Mouse (Mus musculus): ENCODE results near the gene Cntfr.
"Not testable (repeated sequence)": the region's sequence is repeated elsewhere in the genome, so short reads cannot be mapped to it uniquely, and the experiment has no call there.

Cntfr gene

DNA sequence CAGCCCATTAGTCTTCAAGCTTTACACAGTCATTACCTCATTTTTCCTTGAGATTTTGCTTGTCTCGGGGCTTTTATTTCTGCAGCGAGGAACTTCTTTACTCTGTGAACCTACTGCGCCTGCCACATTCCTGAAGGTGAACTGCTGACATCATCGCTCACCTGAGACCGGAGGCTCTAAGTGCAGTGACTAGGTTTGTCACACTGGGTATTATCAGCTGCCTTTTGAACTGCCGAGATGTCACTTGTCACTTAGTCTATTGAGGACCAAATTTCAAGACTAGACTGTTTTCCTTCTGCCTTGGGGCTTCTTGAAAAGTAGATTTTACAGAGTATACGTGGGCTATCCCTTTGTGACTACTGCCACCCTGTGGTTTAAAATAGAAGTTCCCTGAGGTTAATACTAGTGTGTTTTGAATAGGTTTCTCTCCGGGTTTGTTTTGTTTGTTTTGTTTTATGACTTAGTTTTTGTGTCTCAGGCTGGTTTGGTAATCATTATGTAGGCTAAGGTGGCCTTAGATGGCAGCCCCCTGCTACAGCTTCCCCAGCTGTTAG, 11.4 kb upstream of the Cntfr start:
- no peak for DNase-seq

DNA sequence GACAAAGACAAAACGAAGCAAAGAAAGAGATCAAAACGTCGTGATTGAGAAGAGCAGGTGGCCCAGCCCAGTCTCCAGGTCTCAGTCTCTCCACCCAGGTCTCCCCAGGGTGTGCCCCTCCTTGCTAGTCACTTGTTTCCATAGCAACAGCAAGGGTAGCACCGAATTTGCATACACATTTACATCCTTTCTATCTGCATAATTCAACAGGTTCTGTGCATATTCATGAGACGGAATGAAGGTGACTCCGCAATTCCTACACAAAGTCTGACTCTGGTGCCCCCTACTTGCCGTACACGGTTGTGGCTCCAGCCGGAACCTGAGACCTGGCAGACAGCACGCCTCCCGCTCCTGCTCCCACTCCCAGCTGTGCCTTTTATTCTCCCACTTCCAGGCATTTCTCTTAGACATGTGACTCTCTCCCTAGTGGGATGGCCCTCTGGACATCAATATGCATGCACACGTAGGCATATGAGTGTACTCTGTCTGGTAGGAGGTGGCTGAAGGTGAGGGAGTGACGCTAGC, 10.2 kb upstream of the Cntfr start:
- DNase-seq: peak; percentile 57

DNA sequence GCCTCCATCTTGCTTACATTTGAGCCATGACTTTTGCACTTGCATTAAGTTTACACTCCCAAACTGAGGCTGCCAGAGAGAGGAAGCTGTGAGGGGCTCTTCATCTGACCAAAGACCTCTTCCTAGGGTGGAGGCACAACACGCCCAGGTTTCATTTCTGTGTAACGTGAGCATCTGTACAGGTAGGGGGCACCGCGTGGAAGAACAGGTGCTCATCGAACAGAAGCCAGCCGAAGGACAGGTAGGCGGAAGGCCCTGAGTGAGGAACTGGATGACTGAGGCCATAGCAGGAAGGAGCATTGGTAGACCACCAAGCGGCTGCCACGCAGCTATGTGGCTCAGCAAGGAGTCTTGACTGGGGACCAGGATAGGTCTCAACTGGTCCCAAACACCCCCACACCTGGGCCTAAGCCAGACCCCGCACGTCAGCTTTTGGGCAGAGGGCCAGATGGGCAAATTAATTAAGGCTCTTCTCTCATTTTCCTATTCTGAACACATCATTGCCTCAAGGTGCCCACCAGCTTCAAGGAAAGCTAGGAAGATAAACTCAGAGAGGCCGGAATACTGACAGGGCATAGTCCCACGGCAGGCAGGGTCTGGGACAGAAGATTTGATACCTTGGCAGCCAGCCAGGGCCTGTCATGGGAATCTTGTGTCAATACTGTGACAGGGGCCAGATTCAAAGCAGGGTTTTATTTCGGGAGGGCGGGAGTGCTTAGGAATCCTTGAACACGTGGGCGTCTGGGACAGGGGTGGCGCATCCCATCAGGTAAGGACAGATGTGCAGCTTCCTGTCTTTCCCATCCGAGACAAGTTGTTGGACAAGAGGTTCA, 9.2 kb upstream of the Cntfr start:
- DNase-seq: no peak

DNA sequence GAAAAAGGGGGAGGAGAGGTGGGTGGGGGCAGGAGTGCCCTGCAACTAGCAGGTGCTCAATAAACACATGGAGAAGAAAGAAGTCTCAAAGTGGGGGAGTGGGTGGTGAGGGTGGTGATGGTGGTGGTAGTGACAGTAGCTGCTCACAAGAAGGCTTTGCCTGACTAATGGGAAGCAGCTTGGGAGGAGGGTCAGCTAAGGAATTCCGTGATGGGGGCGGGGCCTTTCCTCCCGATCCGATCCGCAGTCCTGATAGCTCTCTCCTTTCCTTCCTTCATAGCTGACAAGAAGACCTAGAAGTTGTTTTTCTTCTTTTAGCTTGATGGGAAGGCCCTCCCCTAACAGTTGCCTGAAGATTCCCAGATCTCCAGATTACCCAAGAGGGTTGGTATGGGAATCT, 7.8 kb upstream of the Cntfr start:
- no peak for DNase-seq

DNA sequence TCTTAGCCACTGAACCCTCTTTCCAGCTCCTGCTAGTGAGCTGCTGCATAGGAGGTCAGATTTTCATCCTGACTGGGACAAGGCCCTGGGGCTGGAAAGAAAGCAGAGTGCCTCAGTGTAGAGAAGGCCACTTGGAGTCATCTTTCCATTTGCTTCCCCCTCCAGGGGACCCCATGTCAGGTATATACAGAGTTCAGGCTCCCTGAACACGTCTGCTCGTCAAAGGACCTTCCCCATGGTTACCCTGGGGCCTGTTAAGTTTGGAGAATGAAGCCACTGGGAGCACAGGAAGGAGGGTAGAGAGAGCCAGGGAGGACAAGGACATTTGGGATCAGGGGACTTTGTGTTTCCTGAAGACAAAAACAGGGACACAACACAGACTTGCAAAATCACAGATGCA, 5.3 kb upstream of the Cntfr start:
- not testable (repeated sequence) for DNase-seq

DNA sequence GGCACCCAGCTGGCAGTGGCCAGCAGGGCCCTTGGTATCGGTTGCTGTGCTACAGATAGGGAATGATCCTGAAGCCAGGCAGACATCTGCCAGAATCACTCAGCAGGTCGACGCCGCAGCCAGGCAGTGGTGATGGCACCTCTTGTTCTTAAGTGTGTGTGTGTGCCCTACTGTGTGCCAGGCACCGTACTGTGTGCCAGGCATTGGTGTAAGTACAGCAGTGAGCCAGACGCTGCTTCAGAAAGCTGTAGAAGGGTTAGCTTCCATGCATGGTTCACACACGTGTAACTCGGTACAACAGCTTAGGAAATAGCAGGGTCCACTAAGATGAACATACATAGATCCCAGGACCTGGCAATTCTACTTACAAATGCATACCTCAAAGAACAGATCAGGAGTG, 3.3 kb upstream of the Cntfr start:
- DNase-seq: not testable (repeated sequence)

DNA sequence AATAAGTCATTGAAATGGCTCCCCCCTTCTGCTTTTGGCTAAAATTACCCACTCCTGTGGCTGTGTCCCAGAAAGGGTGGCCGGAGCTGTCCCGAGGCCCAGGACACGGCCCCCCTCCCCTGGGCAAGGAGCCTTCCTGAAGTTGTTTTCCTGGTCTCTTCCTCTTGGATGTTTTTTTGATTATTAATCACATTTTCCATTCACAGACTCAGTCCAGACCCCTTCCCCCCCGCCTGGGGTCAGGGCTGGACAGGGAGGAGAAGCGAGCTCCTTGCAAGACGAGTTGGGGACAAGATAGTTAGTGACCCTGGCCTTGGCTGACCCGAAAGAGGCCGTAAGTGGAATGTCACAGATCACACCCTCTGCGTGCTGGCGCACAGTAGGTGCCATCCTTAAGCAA, 2.9 kb upstream of the Cntfr start, which contains the start of gene Il11ra1:
Gene Il11ra1, plus strand, starts transcription at position 207 of the 400 bp plus-strand sequence.
- DNase-seq: not testable (repeated sequence)

DNA sequence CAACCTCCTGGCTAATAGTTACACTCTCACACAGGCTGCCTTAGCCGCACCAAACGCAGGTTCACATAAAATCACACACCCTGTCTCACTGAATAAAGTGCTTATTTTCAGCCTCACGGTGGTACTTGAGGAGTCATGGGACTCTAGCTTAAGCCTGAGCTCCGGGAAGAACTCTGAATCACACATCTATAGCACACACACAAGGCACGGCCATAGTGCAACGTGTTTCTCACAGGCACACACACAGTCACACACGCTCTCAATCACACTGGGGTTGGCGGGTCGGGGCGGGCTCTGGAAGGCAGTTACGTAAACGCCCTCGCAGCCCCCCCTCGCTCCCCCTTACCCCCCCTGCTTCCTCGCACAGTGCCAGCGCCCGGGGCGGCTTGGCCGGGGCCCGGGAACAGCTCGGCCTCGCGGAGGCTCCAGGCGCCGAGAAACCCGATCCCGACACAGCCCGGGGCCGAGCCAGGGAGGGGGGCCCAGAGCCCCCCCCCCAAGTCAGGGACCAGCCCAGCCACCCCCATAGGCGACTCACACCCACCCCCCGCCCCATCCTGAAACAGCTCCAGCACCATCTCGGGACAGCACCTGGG, 1.6 kb upstream of the Cntfr start:
- DNase-seq: not testable (repeated sequence)

DNA sequence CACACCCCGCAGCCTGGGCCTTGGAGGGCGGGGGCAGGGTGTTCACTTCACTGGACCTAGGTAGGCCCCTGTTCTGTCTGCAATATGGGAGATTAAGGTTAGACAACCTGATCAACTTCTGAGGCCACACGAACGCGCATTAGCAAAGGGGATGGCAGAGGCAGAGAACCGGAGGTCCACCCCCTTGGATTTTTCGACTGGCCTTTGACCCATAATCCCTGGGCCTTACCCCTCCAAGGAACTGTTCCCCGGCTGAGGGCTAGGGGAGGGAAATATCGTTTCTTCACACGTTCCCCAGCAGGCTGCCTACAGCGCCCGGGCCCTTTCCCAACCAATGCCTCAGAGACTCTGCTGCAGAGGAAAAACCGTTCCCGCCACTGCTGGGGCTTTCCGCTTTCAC, 437 bp downstream of the Cntfr start:
- not testable (repeated sequence) for DNase-seq

DNA sequence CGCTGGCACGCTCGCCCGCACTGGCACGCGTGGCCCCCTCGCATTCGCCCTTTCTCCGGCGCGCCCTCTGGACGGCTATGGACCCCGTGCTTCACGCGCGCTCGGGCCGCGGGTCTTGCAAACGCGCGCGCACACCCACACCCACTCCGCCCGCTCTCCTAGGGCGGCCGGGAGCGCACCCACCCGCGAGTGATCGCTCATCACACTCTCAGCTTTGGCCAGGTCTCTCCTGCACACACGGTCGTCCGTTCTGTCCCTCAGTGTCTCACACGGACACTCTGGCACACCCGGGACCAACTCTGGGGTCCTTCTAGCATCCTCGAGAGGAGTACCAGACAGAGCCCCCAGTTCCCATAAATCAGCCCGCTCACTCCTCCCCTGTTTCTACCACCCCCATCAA, 1.1 kb downstream of the Cntfr start:
- not testable (repeated sequence) for DNase-seq

DNA sequence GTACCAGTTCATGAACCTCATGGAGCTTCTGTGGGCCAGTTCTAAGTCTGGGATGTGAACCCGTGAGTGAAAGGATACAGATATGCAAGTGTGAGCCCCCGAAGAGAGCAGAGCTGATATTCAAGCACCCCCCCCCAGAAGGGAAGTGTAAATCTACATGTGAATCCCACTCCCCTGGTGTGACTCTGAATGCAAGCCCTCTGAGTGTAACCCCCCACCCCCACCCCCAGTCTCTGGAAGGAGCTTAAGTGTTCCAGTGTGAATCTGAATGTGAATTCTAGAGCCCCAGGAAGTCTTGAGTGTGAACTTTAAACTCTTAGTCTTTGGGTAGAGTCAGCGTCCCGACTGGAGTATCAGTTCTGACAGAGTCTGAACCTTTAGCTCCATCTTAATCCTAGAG, 3.4 kb downstream of the Cntfr start:
- DNase-seq: not testable (repeated sequence)

DNA sequence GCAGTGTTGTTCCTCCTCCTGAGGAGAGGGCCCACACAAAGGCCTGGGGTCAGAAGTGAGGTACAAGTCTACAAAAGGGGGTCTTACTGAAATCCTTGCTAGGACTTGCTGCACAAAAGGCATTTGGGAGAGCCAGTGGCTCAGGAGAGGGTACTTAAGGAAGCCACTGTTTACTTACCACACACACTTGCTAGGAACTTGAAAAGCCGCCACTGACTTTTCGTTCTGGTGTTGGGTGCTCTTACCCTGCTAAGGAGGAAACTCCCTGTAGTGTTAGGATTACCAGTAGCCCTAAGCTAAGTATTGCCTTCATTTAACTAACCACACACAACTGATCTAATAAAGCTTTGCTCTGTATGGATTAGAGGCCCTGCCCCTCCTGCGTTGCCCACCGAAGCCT, 6.9 kb downstream of the Cntfr start:
- DNase-seq: not testable (repeated sequence)

DNA sequence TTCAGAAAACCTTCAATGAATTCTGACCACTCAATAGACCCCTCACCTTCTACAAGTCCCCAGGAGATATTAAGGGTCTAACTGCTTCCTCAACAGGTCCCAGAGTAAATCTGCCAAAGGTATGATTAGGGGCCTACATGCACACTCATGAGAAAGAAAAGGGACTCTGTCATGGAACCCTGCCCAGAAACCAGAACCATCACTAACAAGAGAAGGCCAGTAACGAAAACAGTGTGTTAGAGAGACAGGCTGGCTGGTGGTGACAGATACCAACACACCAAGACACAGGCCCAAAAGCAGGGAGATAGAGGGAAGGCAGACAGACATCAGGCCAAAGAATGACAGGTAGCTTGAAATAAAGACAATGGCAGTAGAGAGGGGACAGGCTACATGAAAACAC, 8.3 kb downstream of the Cntfr start:
- DNase-seq: not testable (repeated sequence)

DNA sequence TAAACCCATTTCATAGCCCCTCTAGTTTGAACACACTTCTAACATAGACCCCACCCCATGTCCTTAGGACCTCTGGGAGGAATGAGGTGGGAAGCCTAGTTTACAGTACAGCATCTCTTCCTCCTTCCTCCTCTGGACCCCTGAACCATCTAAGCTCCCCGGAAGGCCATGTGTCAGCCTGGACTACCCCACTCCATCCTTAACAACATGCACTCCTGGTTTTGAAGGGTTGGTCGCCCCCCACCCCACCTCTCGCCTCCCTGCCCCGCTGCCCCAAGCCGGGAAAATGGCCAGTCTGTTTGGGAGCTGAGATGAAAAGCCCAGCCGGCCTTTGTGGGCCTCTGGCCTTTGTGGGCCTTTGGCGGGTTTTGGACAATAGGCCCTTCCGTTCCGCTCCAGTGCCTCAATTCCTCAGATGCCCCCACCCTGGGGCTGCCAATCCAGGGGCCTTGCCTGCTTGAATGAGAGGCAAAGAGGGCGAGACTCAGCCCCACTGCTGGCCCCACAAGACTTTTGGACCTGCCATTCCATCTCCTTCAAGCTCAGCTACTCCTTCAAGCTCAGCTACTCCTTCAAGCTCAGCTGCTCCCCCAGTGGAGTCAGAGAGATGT, 10.9 kb downstream of the Cntfr start:
- DNase-seq: not testable (repeated sequence)

DNA sequence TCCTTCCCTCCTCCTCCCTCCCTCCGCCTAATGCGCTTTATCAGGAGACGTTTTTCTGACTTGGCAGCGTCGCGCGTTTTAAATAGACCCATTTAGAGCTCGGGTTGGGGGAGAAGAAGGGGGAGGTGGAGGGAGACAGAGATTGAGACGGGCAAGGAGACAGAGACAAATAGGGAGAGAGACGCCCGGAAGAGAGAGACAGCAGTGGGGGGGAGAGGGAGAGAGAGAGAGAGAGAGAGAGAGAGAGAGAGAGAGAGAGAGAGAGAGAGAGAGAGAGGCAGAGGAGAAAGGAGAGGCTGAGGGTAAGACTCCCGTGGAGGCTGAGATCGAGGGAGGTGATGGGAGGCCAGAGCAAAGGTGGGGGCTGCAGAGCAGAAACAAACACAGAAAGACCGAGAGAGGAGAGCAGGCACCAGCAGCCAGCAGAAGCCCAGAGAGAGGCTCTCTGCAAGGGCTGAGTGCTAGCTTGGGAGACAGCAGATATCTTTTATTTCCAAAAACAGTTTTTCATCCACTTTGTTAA, 11.9 kb downstream of the Cntfr start:
- not testable (repeated sequence) for DNase-seq

DNA sequence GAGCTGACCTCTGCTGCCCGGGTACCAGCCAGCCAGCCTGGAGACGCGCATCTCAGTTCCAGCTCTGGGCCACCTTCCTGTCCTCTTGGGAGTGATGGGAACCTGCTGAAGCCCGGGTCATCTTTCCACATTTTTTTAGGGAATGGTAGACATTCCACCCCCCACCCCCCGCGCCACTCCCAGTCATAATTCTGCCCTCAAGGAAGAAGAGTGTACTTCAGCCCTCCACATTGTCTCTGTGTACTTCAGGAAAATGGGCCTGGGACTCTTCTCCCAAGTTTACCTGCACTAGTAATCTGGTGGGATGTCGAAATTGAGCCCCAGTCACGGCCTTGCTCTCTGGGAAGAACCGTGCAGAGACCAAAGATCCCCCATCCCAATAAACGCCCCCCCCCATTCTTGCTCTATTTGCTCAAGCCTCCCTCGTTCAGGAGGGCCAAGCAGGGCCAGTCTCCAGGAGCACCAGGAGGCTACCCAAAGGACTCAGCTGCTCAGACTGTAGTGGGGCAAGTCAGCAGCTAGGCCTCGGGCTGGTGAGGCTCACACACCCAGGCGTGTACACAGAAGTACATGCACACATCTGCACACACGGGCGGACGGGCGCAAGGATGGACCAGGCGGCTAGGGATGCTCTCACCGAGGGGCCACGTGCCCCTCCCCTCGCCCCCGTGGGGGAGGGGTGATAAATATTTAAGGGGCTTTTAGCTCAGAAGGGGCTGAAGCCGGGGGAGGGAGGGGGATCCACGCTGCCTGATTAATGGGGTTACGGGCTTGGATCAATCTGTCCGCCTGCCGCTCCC, 12.6 kb downstream of the Cntfr start:
- DNase-seq: not testable (repeated sequence)

DNA sequence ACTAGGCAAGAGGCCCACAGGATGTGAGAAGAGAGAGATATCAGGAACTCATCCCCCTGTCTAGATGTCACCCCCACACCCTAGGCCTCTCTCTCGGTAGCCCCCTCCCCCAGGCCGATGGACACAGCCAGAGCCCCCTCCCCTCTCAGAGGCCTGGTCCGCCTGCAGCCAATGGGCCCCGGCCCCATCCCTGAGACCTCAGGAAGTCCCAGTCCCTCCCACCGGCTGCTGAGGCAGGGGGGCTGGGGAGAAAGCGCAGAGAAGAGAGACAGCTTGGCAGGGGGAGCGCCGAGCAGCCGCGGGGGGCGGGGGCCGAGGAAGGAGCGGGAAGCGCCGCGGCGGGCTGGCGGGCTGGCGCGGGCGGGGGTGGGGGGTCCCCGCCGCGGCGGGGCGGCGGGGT, 13.6 kb downstream of the Cntfr start:
- DNase-seq: not testable (repeated sequence)

DNA sequence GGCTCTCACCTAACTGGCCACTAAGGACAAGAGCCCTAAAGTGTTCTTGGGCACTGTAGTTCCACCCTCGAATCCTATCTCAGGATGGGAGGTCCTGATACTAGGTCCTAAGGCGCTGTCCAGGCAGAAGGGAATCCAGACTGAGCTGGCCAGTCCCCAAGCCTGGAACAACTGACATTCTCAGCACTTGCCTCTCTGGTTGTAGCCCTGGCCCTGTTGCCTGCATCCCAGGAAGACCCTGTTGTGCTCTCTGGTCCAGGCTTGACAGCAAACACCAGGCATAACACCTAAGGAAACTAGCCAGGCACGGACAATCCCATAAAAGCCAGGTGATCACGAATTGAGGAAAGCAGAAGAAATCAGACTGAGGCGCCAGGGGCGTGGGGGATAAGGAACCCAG, 14.1 kb downstream of the Cntfr start:
- no peak for DNase-seq

DNA sequence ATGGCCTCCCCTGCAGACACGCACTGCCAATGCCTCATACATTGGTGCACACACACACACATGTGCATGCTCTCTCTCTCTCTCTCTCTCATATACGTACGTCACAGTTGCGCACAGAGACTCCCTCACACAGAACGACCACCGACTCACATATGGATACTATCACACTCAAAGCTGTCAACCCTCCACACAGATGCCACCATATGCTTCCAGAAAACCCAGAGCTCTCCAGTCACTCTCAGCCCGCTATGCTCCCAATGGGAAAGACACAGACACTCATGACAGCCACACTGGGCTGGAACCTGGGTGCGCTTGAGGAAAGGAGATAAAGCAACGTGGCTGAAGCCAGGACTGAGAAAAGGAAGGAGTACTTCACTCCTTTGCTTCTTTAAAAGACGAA, 14.9 kb downstream of the Cntfr start:
- no peak for DNase-seq

DNA sequence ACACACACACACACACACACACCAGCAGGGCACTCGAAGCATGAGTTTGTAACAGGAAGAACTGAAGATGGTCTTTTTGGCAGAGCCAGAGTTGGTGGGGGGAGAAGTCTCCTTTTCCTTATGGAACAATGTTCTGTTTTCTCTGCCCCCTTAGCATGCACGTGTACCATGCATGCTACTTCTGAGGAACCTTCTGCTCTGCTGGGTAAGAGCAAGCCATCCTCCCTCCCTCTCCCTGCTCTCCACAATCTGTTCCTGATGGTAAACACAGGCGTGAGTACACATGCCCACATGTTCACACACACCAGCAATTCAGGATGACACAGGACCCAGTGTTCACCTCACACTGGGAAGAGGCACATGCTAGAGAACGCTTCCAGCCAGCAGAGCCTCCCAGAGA, 15.7 kb downstream of the Cntfr start:
- no peak for DNase-seq

DNA sequence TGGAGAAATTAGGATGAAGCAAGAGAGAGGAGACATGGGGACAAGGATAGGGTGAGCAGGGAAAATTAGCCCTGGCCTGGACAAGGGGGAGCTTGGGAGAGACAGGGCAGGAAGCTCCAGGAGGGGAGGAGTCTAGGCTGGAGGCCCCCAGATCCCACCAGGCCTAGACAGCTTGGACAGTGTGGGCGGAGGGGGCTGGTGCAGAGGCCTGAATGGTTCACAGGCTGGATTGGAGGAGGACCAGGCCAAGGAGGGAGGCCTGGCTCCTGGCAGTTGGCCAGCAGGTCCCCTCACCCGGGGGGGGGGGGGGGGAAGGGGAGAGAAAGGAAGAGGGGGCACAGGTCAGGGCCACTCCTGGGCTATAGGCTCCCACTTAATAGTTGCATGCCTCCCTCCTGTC, 17.6 kb downstream of the Cntfr start:
- no peak for DNase-seq

DNA sequence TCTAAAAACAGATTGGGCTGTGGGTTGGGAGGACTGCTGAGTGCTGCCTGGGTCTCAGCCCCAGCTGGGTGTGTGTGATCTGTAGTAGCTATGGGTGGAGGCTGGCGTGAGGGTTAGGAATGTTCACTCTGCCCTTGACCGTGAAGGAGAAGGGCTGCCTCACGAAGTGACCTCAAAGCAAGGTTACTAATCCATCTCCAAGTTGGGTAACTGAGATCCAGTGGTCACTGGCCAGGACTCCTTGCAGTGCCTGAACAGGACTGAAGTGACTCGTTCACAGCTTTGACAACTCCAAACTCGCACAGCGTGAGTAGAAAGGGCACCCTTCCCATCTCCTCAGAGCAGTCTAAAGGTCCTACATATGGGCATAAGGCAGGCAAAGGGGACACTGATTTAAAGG, 18.0 kb downstream of the Cntfr start:
- DNase-seq: no peak
